Mouse (Mus musculus): ENCODE results near the gene Nfia.

Nfia gene

GRCm38 (mm10) chr4:97831611-97832278, 59.2 kb downstream of the Nfia start:
- in situ Hi-C loops (cut with MboI): no loop called here

- in situ Hi-C loops (cut with MboI): no loop called here
Observed at GRCm38 (mm10) chr4:97832279-97832640, 59.7 kb downstream of the Nfia start.

- in situ Hi-C loops (cut with MboI): no loop called here
Observed at GRCm38 (mm10) chr4:97836812-97837211, 64.3 kb downstream of the Nfia start.

- in situ Hi-C loops (cut with MboI): no loop called here
Observed at GRCm38 (mm10) chr4:97837724-97838123, 65.2 kb downstream of the Nfia start.

- in situ Hi-C loops (cut with MboI): no loop called here
Observed at GRCm38 (mm10) chr4:97838651-97839050, 66.1 kb downstream of the Nfia start.

GRCm38 (mm10) chr4:97839406-97840101, 67.0 kb downstream of the Nfia start:
- in situ Hi-C loops (cut with MboI): no loop called here

- in situ Hi-C loops (cut with MboI): no loop called here
Observed at GRCm38 (mm10) chr4:97840227-97841062, 67.9 kb downstream of the Nfia start.

GRCm38 (mm10) chr4:97841063-97841595, 68.6 kb downstream of the Nfia start:
- in situ Hi-C loops (cut with MboI): no loop called here

GRCm38 (mm10) chr4:97841745-97842144, 69.2 kb downstream of the Nfia start:
- in situ Hi-C loops (cut with MboI): no loop called here

- in situ Hi-C loops (cut with MboI): no loop called here
Observed at GRCm38 (mm10) chr4:97843981-97844690, 71.6 kb downstream of the Nfia start.

GRCm38 (mm10) chr4:97844899-97845298, 72.4 kb downstream of the Nfia start:
- in situ Hi-C loops (cut with MboI): no loop called here

GRCm38 (mm10) chr4:97847653-97848052, 75.1 kb downstream of the Nfia start:
- in situ Hi-C loops (cut with MboI): no loop called here

- in situ Hi-C loops (cut with MboI): no loop called here
Observed at GRCm38 (mm10) chr4:97850991-97851390, 78.5 kb downstream of the Nfia start.

GRCm38 (mm10) chr4:97851698-97852097, 79.2 kb downstream of the Nfia start:
- in situ Hi-C loops (cut with MboI): no loop called here

GRCm38 (mm10) chr4:97852626-97853025, 80.1 kb downstream of the Nfia start:
- in situ Hi-C loops (cut with MboI): no loop called here

- in situ Hi-C loops (cut with MboI): no loop called here
Observed at GRCm38 (mm10) chr4:97854779-97855178, 82.2 kb downstream of the Nfia start.

- in situ Hi-C loops (cut with MboI): no loop called here
Observed at GRCm38 (mm10) chr4:97855712-97856420, 83.3 kb downstream of the Nfia start.

GRCm38 (mm10) chr4:97857549-97857948, 85.0 kb downstream of the Nfia start:
- in situ Hi-C loops (cut with MboI): no loop called here

- in situ Hi-C loops (cut with MboI): no loop called here
Observed at GRCm38 (mm10) chr4:97859431-97859830, 86.9 kb downstream of the Nfia start.

GRCm38 (mm10) chr4:97860376-97860775, 87.8 kb downstream of the Nfia start:
- in situ Hi-C loops (cut with MboI): no loop called here

- in situ Hi-C loops (cut with MboI): no loop called here
Observed at GRCm38 (mm10) chr4:97860791-97861344, 88.3 kb downstream of the Nfia start.

Data from mature B cell (primary cell).